Mouse (Mus musculus): Measurements from ENCODE around the gene Fgfr2. TPM values are rescaled to one million over a fixed set of nuclear protein-coding genes. Genes with fewer than 3 reads are reported as not detected.

Fgfr2 gene
- polyA plus RNA-seq, 1 experiment = 0.17 TPM

GRCm38 (mm10) chr7:132284048-132284737 lies 839.0 kb downstream of the Fgfr2 start:
- H3K4me3 ChIP-seq = no peak overlapping the region
- H3K4me2 ChIP-seq (ENCODE audit: low read depth) = no peak overlapping the region
- no peaks in the 10 kb centered on the region for H3K27me3 ChIP-seq (ENCODE audit: control insufficient read depth, insufficient read depth, insufficient read length)
- H3K79me2 ChIP-seq (ENCODE audit: control insufficient read depth, insufficient read depth) = peaks cover 57% of the 10 kb centered on the region
- peaks cover 5% of the 10 kb centered on the region for H3K36me3 ChIP-seq (ENCODE audit: control insufficient read depth, insufficient read depth)
- TF ChIP-seq TCF3 (IDR thresholded peaks at IDR 0.05; ENCODE audit: insufficient read length, low read depth) (no peak), CEBPB (IDR thresholded peaks at IDR 0.05; ENCODE audit: insufficient read depth, poor library complexity, severe bottlenecking) (no peak), TCF12 (IDR thresholded peaks at IDR 0.05; ENCODE audit: insufficient read depth, poor library complexity, severe bottlenecking) (no peak), MYOG (IDR thresholded peaks at IDR 0.05; ENCODE audit: control insufficient read depth in 1 of 3, insufficient read depth in 1 of 3, insufficient read length in 2 of 3, low read depth in 2 of 3) (no peak), USF1 (IDR thresholded peaks at IDR 0.05; ENCODE audit: low read depth) (no peak), SRF (IDR thresholded peaks at IDR 0.05; ENCODE audit: control insufficient read depth, insufficient read length, low read depth) (no peak), E2F4 (IDR thresholded peaks at IDR 0.05; ENCODE audit: insufficient read depth) (no peak), POLR2AphosphoS2 (IDR thresholded peaks at IDR 0.05; ENCODE audit: insufficient read length, low read depth) (no peak), REST (IDR thresholded peaks at IDR 0.05; ENCODE audit: insufficient read depth, insufficient read length) (no peak), MAX (IDR thresholded peaks at IDR 0.05; ENCODE audit: low read depth) (no peak)
- H3ac ChIP-seq (ENCODE audit: control insufficient read depth, insufficient read length) = no peak overlapping the region

DNA sequence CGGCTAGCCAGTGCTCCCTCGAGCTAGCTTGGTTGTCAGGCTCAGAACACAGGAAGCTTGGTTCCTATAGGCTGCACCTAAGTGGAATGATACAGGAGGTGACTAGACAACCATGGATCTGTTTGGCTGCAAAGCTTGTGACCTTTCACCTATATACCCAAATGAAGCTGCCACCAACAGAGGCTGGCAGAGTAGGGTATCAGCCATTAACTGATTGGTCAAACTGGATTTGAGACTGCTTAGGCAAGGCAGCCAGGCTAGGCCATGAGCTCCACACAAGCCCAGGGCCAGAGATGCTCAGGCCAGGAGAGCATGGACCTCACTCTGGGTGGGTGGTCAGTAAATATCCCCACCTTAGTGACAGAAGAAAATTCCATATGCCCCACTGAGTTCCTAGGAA lies 840.6 kb downstream of the Fgfr2 start:
- Histone ChIP-seq H3K79me2 (ENCODE audit: control insufficient read depth, insufficient read depth) (peaks cover 54% of the 10 kb centered on the region), H3K36me3 (ENCODE audit: control insufficient read depth, insufficient read depth) (peaks cover 7% of the 10 kb centered on the region), H3K27me3 (ENCODE audit: control insufficient read depth, insufficient read depth, insufficient read length) (no peaks in the 10 kb centered on the region), H3ac (ENCODE audit: control insufficient read depth, insufficient read length) (no peak overlapping the region), H3K4me3 (no peak overlapping the region), H3K4me2 (ENCODE audit: low read depth) (no peak overlapping the region)
- TF ChIP-seq CEBPB (IDR thresholded peaks at IDR 0.05; ENCODE audit: insufficient read depth, poor library complexity, severe bottlenecking) (no peak), TCF12 (IDR thresholded peaks at IDR 0.05; ENCODE audit: insufficient read depth, poor library complexity, severe bottlenecking) (no peak), POLR2A (IDR thresholded peaks at IDR 0.05; ENCODE audit: insufficient read length, low read depth) (no peak), MAX (IDR thresholded peaks at IDR 0.05; ENCODE audit: low read depth) (no peak), MYOD1 (IDR thresholded peaks at IDR 0.05; ENCODE audit: control insufficient read depth in 1 of 3, insufficient read length in 2 of 3, low read depth in 2 of 3) (no peak), E2F4 (IDR thresholded peaks at IDR 0.05; ENCODE audit: insufficient read depth) (no peak), REST (IDR thresholded peaks at IDR 0.05; ENCODE audit: insufficient read depth, insufficient read length) (no peak), TCF3 (IDR thresholded peaks at IDR 0.05; ENCODE audit: insufficient read length, low read depth) (no peak), SRF (IDR thresholded peaks at IDR 0.05; ENCODE audit: control insufficient read depth, insufficient read length, low read depth) (no peak), MYOG (IDR thresholded peaks at IDR 0.05; ENCODE audit: control insufficient read depth in 1 of 3, insufficient read depth in 1 of 3, insufficient read length in 2 of 3, low read depth in 2 of 3) (no peak), POLR2AphosphoS2 (IDR thresholded peaks at IDR 0.05; ENCODE audit: insufficient read length, low read depth) (no peak), USF1 (IDR thresholded peaks at IDR 0.05; ENCODE audit: low read depth) (no peak)

DNA sequence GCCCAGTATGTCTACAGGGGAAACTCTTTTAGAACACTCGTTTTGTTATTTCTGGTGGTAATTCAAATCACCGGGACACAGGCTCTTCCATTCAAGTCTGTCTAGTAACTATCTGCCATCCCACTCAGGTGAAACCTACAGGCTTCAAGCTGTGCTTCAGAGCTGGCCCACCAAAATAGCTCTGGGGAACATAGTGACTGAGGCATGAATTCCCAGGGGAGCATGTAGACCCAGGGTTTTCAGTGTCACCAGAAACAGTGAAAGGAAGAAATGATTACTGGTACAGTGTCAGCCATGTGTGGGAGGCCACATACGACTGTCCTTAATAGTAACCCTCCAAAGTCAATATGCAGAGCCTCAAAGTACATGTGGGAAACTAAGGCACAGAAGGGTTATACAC lies 841.0 kb downstream of the Fgfr2 start:
- TF ChIP-seq POLR2A (IDR thresholded peaks at IDR 0.05; ENCODE audit: insufficient read length, low read depth) = no peak
- no peak for TF ChIP-seq E2F4 (IDR thresholded peaks at IDR 0.05; ENCODE audit: insufficient read depth)
- no peak for TF ChIP-seq MAX (IDR thresholded peaks at IDR 0.05; ENCODE audit: low read depth)
- TF ChIP-seq TCF12 (IDR thresholded peaks at IDR 0.05; ENCODE audit: insufficient read depth, poor library complexity, severe bottlenecking) = no peak
- TF ChIP-seq SRF (IDR thresholded peaks at IDR 0.05; ENCODE audit: control insufficient read depth, insufficient read length, low read depth) = no peak
- no peak for TF ChIP-seq CEBPB (IDR thresholded peaks at IDR 0.05; ENCODE audit: insufficient read depth, poor library complexity, severe bottlenecking)
- no peak for TF ChIP-seq MYOG (IDR thresholded peaks at IDR 0.05; ENCODE audit: control insufficient read depth in 1 of 3, insufficient read depth in 1 of 3, insufficient read length in 2 of 3, low read depth in 2 of 3)
- TF ChIP-seq TCF3 (IDR thresholded peaks at IDR 0.05; ENCODE audit: insufficient read length, low read depth) = no peak

GRCm38 (mm10) chr7:132281753-132282152 lies 841.4 kb downstream of the Fgfr2 start:
- Histone ChIP-seq H3K4me3 (no peak overlapping the region), H3K27me3 (ENCODE audit: control insufficient read depth, insufficient read depth, insufficient read length) (no peaks in the 10 kb centered on the region), H3K36me3 (ENCODE audit: control insufficient read depth, insufficient read depth) (peaks cover 7% of the 10 kb centered on the region), H3K4me2 (ENCODE audit: low read depth) (no peak overlapping the region), H3K79me2 (ENCODE audit: control insufficient read depth, insufficient read depth) (peaks cover 62% of the 10 kb centered on the region), H3ac (ENCODE audit: control insufficient read depth, insufficient read length) (no peak overlapping the region)
- TF ChIP-seq MYOG (IDR thresholded peaks at IDR 0.05; ENCODE audit: control insufficient read depth in 1 of 3, insufficient read depth in 1 of 3, insufficient read length in 2 of 3, low read depth in 2 of 3) (peak; percentile 37 to 95 (median 88)), E2F4 (IDR thresholded peaks at IDR 0.05; ENCODE audit: insufficient read depth) (no peak), SRF (IDR thresholded peaks at IDR 0.05; ENCODE audit: control insufficient read depth, insufficient read length, low read depth) (no peak), MYOD1 (IDR thresholded peaks at IDR 0.05; ENCODE audit: control insufficient read depth in 1 of 3, insufficient read length in 2 of 3, low read depth in 2 of 3) (peak in 2 of 3 experiments; percentile 91 to 98), REST (IDR thresholded peaks at IDR 0.05; ENCODE audit: insufficient read depth, insufficient read length) (no peak)

More for the DNA sequence above, 841.0 kb downstream of the Fgfr2 start:
- Histone ChIP-seq H3ac (ENCODE audit: control insufficient read depth, insufficient read length) (no peak overlapping the region), H3K79me2 (ENCODE audit: control insufficient read depth, insufficient read depth) (peaks cover 58% of the 10 kb centered on the region), H3K36me3 (ENCODE audit: control insufficient read depth, insufficient read depth) (peaks cover 7% of the 10 kb centered on the region), H3K4me3 (no peak overlapping the region), H3K27me3 (ENCODE audit: control insufficient read depth, insufficient read depth, insufficient read length) (no peaks in the 10 kb centered on the region), H3K4me2 (ENCODE audit: low read depth) (no peak overlapping the region)

GRCm38 (mm10) chr7:132278658-132279057 lies 844.5 kb downstream of the Fgfr2 start:
- Histone ChIP-seq H3K79me2 (ENCODE audit: control insufficient read depth, insufficient read depth) (peaks cover 68% of the 10 kb centered on the region), H3K27me3 (ENCODE audit: control insufficient read depth, insufficient read depth, insufficient read length) (no peaks in the 10 kb centered on the region), H3ac (ENCODE audit: control insufficient read depth, insufficient read length) (no peak overlapping the region), H3K4me3 (no peak overlapping the region), H3K4me2 (ENCODE audit: low read depth) (peak overlapping the region; percentile 0), H3K36me3 (ENCODE audit: control insufficient read depth, insufficient read depth) (peaks cover 7% of the 10 kb centered on the region)
- TF ChIP-seq POLR2AphosphoS2 (IDR thresholded peaks at IDR 0.05; ENCODE audit: insufficient read length, low read depth) (no peak), REST (IDR thresholded peaks at IDR 0.05; ENCODE audit: insufficient read depth, insufficient read length) (no peak)
